Mouse (Mus musculus) hindbrain, embryonic 15.5 days (tissue): Measurements from ENCODE around the gene Trak2. TPM values are rescaled to one million over a fixed set of nuclear protein-coding genes. Genes with fewer than 3 reads are reported as not detected.
"Not testable (repeated sequence)": the region's sequence is repeated elsewhere in the genome, so short reads cannot be mapped to it uniquely, and the experiment has no call there.

Experiments
- ATAC-seq: fragments of 200-750 bp; cut with Nextera tagmentation; 2 replicates; pipeline ENCODE4 v1.8.0; 2017; ENCODE audit warnings: low read depth, moderate number of reproducible peaks, moderate TSS enrichment; ENCODE audit not compliant: low FRiP score
- H3K27ac ChIP-seq: fragments of 300-500 bp; sonication (generic); replicated peaks from 2 replicates; pipeline ENCODE4 v1.5.1; 2015; ENCODE audit warnings: mild to moderate bottlenecking, inconsistent platforms
- H3K27me3 ChIP-seq: fragments of 300-500 bp; sonication (generic); 2 replicates; pipeline ENCODE4 v1.6.1; 2015; ENCODE audit warnings: control low read depth, inconsistent platforms
- H3K36me3 ChIP-seq: fragments of 300-500 bp; sonication (generic); 2 replicates; pipeline ENCODE4 v1.6.1; 2015; ENCODE audit warnings: control low read depth, inconsistent platforms
- H3K4me1 ChIP-seq: fragments of 300-500 bp; sonication (generic); replicated peaks from 2 replicates; pipeline ENCODE4 v1.6.1; 2015; ENCODE audit warnings: control low read depth, inconsistent platforms
- H3K4me2 ChIP-seq: fragments of 300-500 bp; sonication (generic); 2 replicates; pipeline ENCODE4 v1.6.1; 2015; ENCODE audit warnings: moderate library complexity, mild to moderate bottlenecking, inconsistent platforms
- H3K4me3 ChIP-seq: fragments of 300-500 bp; sonication (generic); 2 replicates; pipeline ENCODE4 v1.5.1; 2015; ENCODE audit warnings: mild to moderate bottlenecking, inconsistent platforms
- H3K9ac ChIP-seq: fragments of 300-500 bp; sonication (generic); 2 replicates; pipeline ENCODE4 v1.6.1; 2015; ENCODE audit warnings: inconsistent platforms
- H3K9me3 ChIP-seq: fragments of 300-500 bp; sonication (generic); 2 replicates; pipeline ENCODE4 v1.6.1; 2016; ENCODE audit warnings: control low read depth, inconsistent platforms
- WGBS: fragments of 180-500 bp; shearing (Covaris S2); methylation state at CpG from one replicate; pipeline ENCODE4 v1.1.7; 2015; 5-methylcytosine and 5-hydroxymethylcytosine counted together
- polyA plus RNA-seq: library from polyadenylated mRNA; unstranded; fragments of >200 nt; fragmentation: Nextera tagmentation; extraction: Ambion mirVana; gene quantifications from 2 replicates; pipeline ENCODE4 v1.2.1, GENCODE M21; 2015

The Trak2 gene
- polyA plus RNA-seq, 1 experiment from 2014 or later: 18.7 TPM

DNA sequence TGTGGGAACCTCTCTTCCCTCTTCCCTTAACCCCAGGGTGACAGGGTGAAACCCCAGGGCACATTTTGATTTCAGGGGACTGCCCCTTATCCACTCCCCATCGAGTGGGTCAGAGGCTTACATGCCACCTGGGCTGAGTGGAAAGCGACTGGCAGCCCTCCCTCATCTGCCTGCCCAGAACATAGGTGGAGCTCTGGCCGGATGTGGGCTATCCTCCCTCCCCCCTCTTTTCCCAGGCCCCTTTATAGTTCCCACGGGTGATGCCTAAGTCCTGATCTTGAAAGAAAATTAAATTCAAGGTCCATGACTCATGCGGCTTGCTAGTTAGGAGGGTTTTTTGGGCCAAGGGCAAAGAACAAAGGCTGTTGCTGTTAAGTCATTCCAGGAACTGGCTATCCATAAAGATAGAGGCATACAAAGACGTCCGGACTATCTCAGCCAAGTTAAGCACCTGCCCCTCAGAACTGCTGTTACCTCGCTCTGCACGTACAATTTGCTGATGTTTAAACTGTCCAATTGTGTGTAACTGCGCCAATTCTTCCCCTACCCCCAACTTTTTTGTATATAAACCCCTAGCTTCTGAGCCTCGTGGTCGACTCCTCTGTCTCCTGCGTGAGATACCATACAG, 113.4 kb downstream of the Trak2 start:
- WGBS: 79% methylated on average over 13 of the region's 13 CpGs
- not testable (repeated sequence) for H3K4me2 ChIP-seq, H3K4me1 ChIP-seq, H3K36me3 ChIP-seq, H3K9me3 ChIP-seq, H3K27me3 ChIP-seq, ATAC-seq, H3K27ac ChIP-seq, H3K4me3 ChIP-seq, H3K9ac ChIP-seq

DNA sequence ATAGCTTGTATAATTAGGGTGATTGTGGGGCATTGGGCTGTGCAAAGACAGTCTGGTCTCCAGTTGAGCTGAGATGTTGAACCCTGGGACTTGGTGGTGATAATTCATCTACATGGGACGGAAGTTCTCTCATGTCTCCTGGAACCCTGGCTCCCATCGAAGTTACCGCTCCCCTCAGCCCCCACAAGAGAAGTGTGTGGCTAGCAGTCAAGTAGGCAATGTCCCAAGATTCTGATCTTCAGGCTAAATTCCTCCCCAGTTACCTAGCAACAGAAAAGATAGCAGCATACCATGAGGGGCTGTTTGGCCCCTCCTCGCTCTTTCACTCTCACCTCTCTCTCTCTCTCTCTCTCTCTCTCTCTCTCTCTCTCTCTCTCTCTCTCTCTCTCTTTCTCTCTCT, 114.1 kb downstream of the Trak2 start:
- H3K4me1 ChIP-seq, H3K27ac ChIP-seq, H3K9ac ChIP-seq, H3K9me3 ChIP-seq, H3K4me2 ChIP-seq, H3K36me3 ChIP-seq, ATAC-seq, H3K27me3 ChIP-seq, H3K4me3 ChIP-seq: not testable (repeated sequence)
- WGBS: 74% methylated on average over 4 of the region's 4 CpGs

DNA sequence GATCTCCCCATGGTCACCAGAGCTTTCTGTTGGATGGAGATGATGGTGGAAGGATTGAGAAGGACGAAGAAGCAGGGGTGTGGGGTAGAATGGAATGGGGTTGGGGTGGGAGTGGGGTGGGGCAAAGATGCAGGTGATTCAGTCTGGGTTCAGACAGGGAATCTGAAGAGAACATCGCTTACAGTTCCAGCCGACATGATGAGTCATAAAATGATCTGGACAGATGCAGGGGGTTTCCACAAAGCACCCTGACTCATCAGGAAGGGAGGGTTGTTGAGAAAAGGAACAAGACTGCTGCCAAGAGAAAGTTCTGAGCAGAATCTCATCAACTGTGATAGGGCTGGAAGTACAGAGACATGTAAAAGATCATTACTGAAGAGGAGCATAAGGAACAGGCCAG, 116.4 kb downstream of the Trak2 start:
- not testable (repeated sequence) for H3K4me1 ChIP-seq, H3K27ac ChIP-seq, H3K4me3 ChIP-seq, ATAC-seq, H3K4me2 ChIP-seq, H3K36me3 ChIP-seq, H3K9me3 ChIP-seq, H3K27me3 ChIP-seq, H3K9ac ChIP-seq
- 90% methylated on average over 3 of the region's 3 CpGs for WGBS

Other genes with a start within 250 kb of the Trak2 start
- 6.6 TPM in 2 replicates for gene Casp8, start 178.1 kb downstream of the Trak2 start, polyA plus RNA-seq
- 99.3 and 114 TPM in 2 replicates for gene Stradb, start 92 bp upstream of the Trak2 start, polyA plus RNA-seq
- not detected in 2 replicates for gene C2cd6, start 121.5 kb upstream of the Trak2 start, polyA plus RNA-seq
- gene Tmem237, start 147.0 kb upstream of the Trak2 start, polyA plus RNA-seq: 41.3 and 44.5 TPM in 2 replicates
- gene Mpp4, start 190.0 kb upstream of the Trak2 start, polyA plus RNA-seq: 0.73 and 1.2 TPM in 2 replicates